Mouse (Mus musculus) heart, embryonic 11.5 days (tissue): ENCODE results near the gene Klhl9. TPM values are rescaled to one million over a fixed set of nuclear protein-coding genes. Genes with fewer than 3 reads are reported as not detected.

Experiments
- ATAC-seq: fragments of 200-750 bp; cut with Nextera tagmentation; replicated peaks from 2 replicates; pipeline ENCODE4 v1.8.0; 2017; ENCODE audit warnings: moderate library complexity; ENCODE audit not compliant: insufficient number of reproducible peaks, low FRiP score, low TSS enrichment
- H3K27ac ChIP-seq: fragments of 300-500 bp; sonication (generic); 2 replicates; pipeline ENCODE4 v1.5.1; 2014; ENCODE audit warnings: mild to moderate bottlenecking, low read depth, low read length
- H3K27me3 ChIP-seq: fragments of 300-500 bp; sonication (generic); 2 replicates; pipeline ENCODE4 v1.6.1; 2014; ENCODE audit warnings: mild to moderate bottlenecking, low read length, mixed read lengths; ENCODE audit not compliant: control insufficient read depth, insufficient read depth
- H3K36me3 ChIP-seq: fragments of 300-500 bp; sonication (generic); 2 replicates; pipeline ENCODE4 v1.6.1; 2014; ENCODE audit warnings: mild to moderate bottlenecking, low read length, moderate library complexity, mixed read lengths; ENCODE audit not compliant: control insufficient read depth, insufficient read depth
- H3K4me1 ChIP-seq: fragments of 300-500 bp; sonication (generic); 2 replicates; pipeline ENCODE4 v1.6.1; 2014; ENCODE audit warnings: low read length; ENCODE audit not compliant: control insufficient read depth, insufficient read depth
- H3K4me2 ChIP-seq: fragments of 300-500 bp; sonication (generic); 2 replicates; pipeline ENCODE4 v1.6.1; 2014; ENCODE audit warnings: mild to moderate bottlenecking, moderate library complexity
- H3K4me3 ChIP-seq: fragments of 300-500 bp; sonication (generic); 2 replicates; pipeline ENCODE4 v1.5.1; 2014; ENCODE audit warnings: low read depth, low read length
- H3K9ac ChIP-seq: fragments of 300-500 bp; sonication (generic); 2 replicates; pipeline ENCODE4 v1.6.1; 2014; ENCODE audit warnings: mild to moderate bottlenecking, low read depth, low read length, moderate library complexity
- H3K9me3 ChIP-seq: fragments of 300-500 bp; sonication (generic); replicated peaks from 2 replicates; pipeline ENCODE4 v1.6.1; 2016; ENCODE audit warnings: low read length; ENCODE audit not compliant: control insufficient read depth
- WGBS: fragments of 180-500 bp; shearing (Covaris S2); extraction: QIAGEN DNeasy Blood & Tissue Kit; methylation state at CpG from one replicate; pipeline ENCODE4 v1.1.7; 2014; ENCODE audit not compliant: insufficient replicate concordance; 5-methylcytosine and 5-hydroxymethylcytosine counted together
- polyA plus RNA-seq: library from polyadenylated mRNA; unstranded; fragments of >200 nt; fragmentation: Nextera tagmentation; extraction: Ambion mirVana; gene quantifications from 2 replicates; pipeline ENCODE4 v1.2.1, GENCODE M21; 2014

The Klhl9 gene
- polyA plus RNA-seq, 1 experiment from 2014 or later, result 99.9 TPM

GRCm38 (mm10) chr4:88727324-88727723 is 5.1 kb upstream of the Klhl9 start:
- no peaks in the 10 kb centered on the region for H3K9me3 ChIP-seq
- no peaks in the 10 kb centered on the region for H3K4me1 ChIP-seq
- no peaks in the 10 kb centered on the region for H3K27me3 ChIP-seq
- no peak overlapping the region for H3K4me3 ChIP-seq
- no peak overlapping the region for H3K27ac ChIP-seq
- no peaks in the 10 kb centered on the region for H3K36me3 ChIP-seq
- no peak overlapping the region for H3K4me2 ChIP-seq
- H3K9ac ChIP-seq, result no peak overlapping the region
- WGBS, result 10% methylated on average over 1 of the region's 1 CpGs
- ATAC-seq, result no peak

GRCm38 (mm10) chr4:88726727-88727126 is 4.5 kb upstream of the Klhl9 start:
- H3K27ac ChIP-seq, result no peak overlapping the region
- H3K9me3 ChIP-seq, result no peaks in the 10 kb centered on the region
- no peaks in the 10 kb centered on the region for H3K27me3 ChIP-seq
- H3K9ac ChIP-seq, result no peak overlapping the region
- ATAC-seq, result no peak
- H3K4me1 ChIP-seq, result no peaks in the 10 kb centered on the region
- WGBS, result 74% methylated on average over 6 of the region's 6 CpGs
- no peak overlapping the region for H3K4me3 ChIP-seq
- H3K36me3 ChIP-seq, result no peaks in the 10 kb centered on the region
- H3K4me2 ChIP-seq, result no peak overlapping the region

GRCm38 (mm10) chr4:88723497-88724090 is 1.3 kb upstream of the Klhl9 start:
- Histone ChIP-seq H3K4me2 (no peak overlapping the region), H3K9me3 (no peaks in the 10 kb centered on the region), H3K36me3 (0 out of 2 replicates have a peak, but pooled peaks cover 5% of the 10 kb centered on the region), H3K4me3 (no peak overlapping the region), H3K4me1 (peaks cover 13% of the 10 kb centered on the region), H3K27ac (no peak overlapping the region), H3K27me3 (no peaks in the 10 kb centered on the region), H3K9ac (no peak overlapping the region)
- 67% methylated on average over 8 of the region's 8 CpGs for WGBS
- ATAC-seq, result no peak

- no peaks in the 10 kb centered on the region for H3K27me3 ChIP-seq
- WGBS, result 33% methylated on average over 1 of the region's 1 CpGs
- H3K9ac ChIP-seq, result 0 out of 2 replicates have a peak overlapping the region, but pooled peaks have one; percentile 22
- peaks cover 15% of the 10 kb centered on the region for H3K4me1 ChIP-seq
- no peak overlapping the region for H3K27ac ChIP-seq
- no peak for ATAC-seq
- no peaks in the 10 kb centered on the region for H3K9me3 ChIP-seq
- peak overlapping the region; percentile 71 for H3K4me2 ChIP-seq
- peaks cover 17% of the 10 kb centered on the region for H3K36me3 ChIP-seq
- H3K4me3 ChIP-seq, result peak overlapping the region; percentile 40
Measured at GRCm38 (mm10) chr4:88718715-88719114, 3.5 kb downstream of the Klhl9 start.

- Histone ChIP-seq H3K4me3 (no peak overlapping the region), H3K9ac (no peak overlapping the region), H3K9me3 (no peaks in the 10 kb centered on the region), H3K36me3 (peaks cover 13% of the 10 kb centered on the region), H3K4me1 (peaks cover 4% of the 10 kb centered on the region), H3K4me2 (no peak overlapping the region), H3K27ac (no peak overlapping the region), H3K27me3 (no peaks in the 10 kb centered on the region)
- no peak for ATAC-seq
Measured at GRCm38 (mm10) chr4:88715059-88715458, 7.2 kb downstream of the Klhl9 start.

- H3K4me3 ChIP-seq, result no peak overlapping the region
Measured at GRCm38 (mm10) chr4:88714281-88714680, 8.0 kb downstream of the Klhl9 start.

GRCm38 (mm10) chr4:88707128-88707826 is 15.0 kb downstream of the Klhl9 start:
- no peak overlapping the region for H3K4me2 ChIP-seq
- H3K9ac ChIP-seq, result no peak overlapping the region
- no peaks in the 10 kb centered on the region for H3K9me3 ChIP-seq
- no peak overlapping the region for H3K4me3 ChIP-seq
- no peaks in the 10 kb centered on the region for H3K4me1 ChIP-seq
- 65% methylated on average over 1 of the region's 1 CpGs for WGBS
- H3K36me3 ChIP-seq, result no peaks in the 10 kb centered on the region
- H3K27ac ChIP-seq, result no peak overlapping the region
- no peaks in the 10 kb centered on the region for H3K27me3 ChIP-seq
- no peak for ATAC-seq

More at GRCm38 (mm10) chr4:88714281-88714680, 8.0 kb downstream of the Klhl9 start:
- no peaks in the 10 kb centered on the region for H3K27me3 ChIP-seq
- no peak overlapping the region for H3K9ac ChIP-seq
- peaks cover 13% of the 10 kb centered on the region for H3K36me3 ChIP-seq
- ATAC-seq, result no peak
- no peaks in the 10 kb centered on the region for H3K9me3 ChIP-seq
- no peak overlapping the region for H3K4me2 ChIP-seq
- WGBS, result 89% methylated on average over 1 of the region's 1 CpGs
- H3K4me1 ChIP-seq, result peaks cover 2% of the 10 kb centered on the region; the same call in 1 of the 2 replicates
- no peak overlapping the region for H3K27ac ChIP-seq

- Histone ChIP-seq H3K9ac (no peak overlapping the region), H3K27me3 (no peaks in the 10 kb centered on the region), H3K36me3 (no peaks in the 10 kb centered on the region), H3K4me1 (no peaks in the 10 kb centered on the region), H3K4me2 (no peak overlapping the region), H3K4me3 (no peak overlapping the region), H3K27ac (no peak overlapping the region), H3K9me3 (no peaks in the 10 kb centered on the region)
- ATAC-seq, result no peak
- 27% methylated on average over 3 of the region's 3 CpGs for WGBS
Measured at GRCm38 (mm10) chr4:88705924-88706323, 16.3 kb downstream of the Klhl9 start.

GRCm38 (mm10) chr4:88699301-88699700 is 23.0 kb downstream of the Klhl9 start:
- H3K4me3 ChIP-seq, result no peak overlapping the region

More at GRCm38 (mm10) chr4:88699301-88699700, 23.0 kb downstream of the Klhl9 start:
- ATAC-seq, result no peak
- Histone ChIP-seq H3K9ac (no peak overlapping the region), H3K4me1 (no peaks in the 10 kb centered on the region), H3K27me3 (peaks cover 2% of the 10 kb centered on the region; the same call in 1 of the 2 replicates), H3K4me2 (no peak overlapping the region), H3K9me3 (no peaks in the 10 kb centered on the region), H3K36me3 (no peaks in the 10 kb centered on the region), H3K27ac (no peak overlapping the region)
- WGBS, result 75% methylated on average over 1 of the region's 1 CpGs
